Mouse (Mus musculus) limb, embryonic 14.5 days (tissue): ENCODE data around the gene Fscn3. TPM values are rescaled to one million over a fixed set of nuclear protein-coding genes. Genes with fewer than 3 reads are reported as not detected.

Source experiments
- ATAC-seq: fragments of 200-750 bp; cut with Nextera tagmentation; 2 replicates; pipeline ENCODE4 v1.8.0; 2017; ENCODE audit warnings: low read depth, moderate number of reproducible peaks, moderate TSS enrichment; ENCODE audit not compliant: low FRiP score
- DNase-seq: peaks from one replicate; pipeline ENCODE4 v3.0.0-alpha.2; 2015; ENCODE audit warnings: low spot score
- H3K27ac ChIP-seq: fragments of 300-500 bp; sonication (generic); replicated peaks from 2 replicates; pipeline ENCODE4 v1.5.1; 2014; ENCODE audit warnings: low read depth, mild to moderate bottlenecking, low read length, moderate library complexity, mixed read lengths
- H3K27me3 ChIP-seq: fragments of 300-500 bp; sonication (generic); 2 replicates; pipeline ENCODE4 v1.6.1; 2014; ENCODE audit warnings: low read length, mixed read lengths; ENCODE audit not compliant: control insufficient read depth, insufficient read depth
- H3K36me3 ChIP-seq: fragments of 300-500 bp; sonication (generic); 2 replicates; pipeline ENCODE4 v1.6.1; 2014; ENCODE audit warnings: mild to moderate bottlenecking, low read length, moderate library complexity, mixed read lengths; ENCODE audit not compliant: control insufficient read depth, insufficient read depth
- H3K4me1 ChIP-seq: fragments of 300-500 bp; sonication (generic); 2 replicates; pipeline ENCODE4 v1.6.1; 2014; ENCODE audit warnings: antibody characterized with exemption, low read length, mixed read lengths; ENCODE audit not compliant: control insufficient read depth, insufficient read depth
- H3K4me2 ChIP-seq: fragments of 300-500 bp; sonication (generic); replicated peaks from 2 replicates; pipeline ENCODE4 v1.6.1; 2014; ENCODE audit warnings: low read depth, mild to moderate bottlenecking, low read length, moderate library complexity; ENCODE audit not compliant: severe bottlenecking
- H3K4me3 ChIP-seq: fragments of 300-500 bp; sonication (generic); replicated peaks from 2 replicates; pipeline ENCODE4 v1.5.1; 2014; ENCODE audit warnings: low read length
- H3K9ac ChIP-seq: fragments of 300-500 bp; sonication (generic); 2 replicates; pipeline ENCODE4 v1.6.1; 2014; ENCODE audit warnings: mild to moderate bottlenecking, low read depth, low read length, moderate library complexity; ENCODE audit not compliant: severe bottlenecking
- H3K9me3 ChIP-seq: fragments of 300-500 bp; sonication (generic); 2 replicates; pipeline ENCODE4 v1.6.1; 2016; ENCODE audit warnings: low read length; ENCODE audit not compliant: control insufficient read depth
- POLR2A ChIP-seq: fragments of 200-500 bp; IDR thresholded peaks from 2 replicates; pipeline ENCODE4 v1.8.0; 2012; ENCODE audit warnings: inconsistent platforms, mild to moderate bottlenecking, moderate library complexity, borderline replicate concordance; ENCODE audit not compliant: insufficient read depth, insufficient read length; ENCODE audit errors: extremely low read depth
- WGBS: fragments of 180-500 bp; shearing (Covaris S2); extraction: QIAGEN DNeasy Blood & Tissue Kit; methylation state at CpG from one replicate; pipeline ENCODE4 v1.1.7; 2014; 5-methylcytosine and 5-hydroxymethylcytosine counted together
- polyA plus RNA-seq, 2 experiments: library from polyadenylated mRNA; depleted of rRNA in 1 of 2; stranded (reverse) in 1 of 2; unstranded in 1 of 2; fragments of >200 nt; fragmentation: Nextera tagmentation in 1 of 2; extraction: Ambion mirVana in 1 of 2; gene quantifications; 2 replicates each; pipeline versions ENCODE4 v1.2.1 to v1.2.3; 2012 to 2014

Gene Fscn3
- polyA plus RNA-seq, 2 experiments = 0.11 TPM; not detected in 1

- DNase-seq (no peak), ATAC-seq (no peak)
- Histone ChIP-seq H3K4me1 (no peaks in the 10 kb centered on the region), H3K9ac (no peak overlapping the region), H3K27ac (no peak overlapping the region), H3K4me3 (no peak overlapping the region), H3K4me2 (no peak overlapping the region), H3K36me3 (no peaks in the 10 kb centered on the region), H3K27me3 (no peaks in the 10 kb centered on the region), H3K9me3 (no peaks in the 10 kb centered on the region)
- WGBS = 67% methylated on average over 4 of the region's 4 CpGs
- TF ChIP-seq POLR2A = no peak
Observed at GRCm38 (mm10) chr6:28470017-28470602, 42.5 kb downstream of the Fscn3 start.

- Histone ChIP-seq H3K4me2 (no peak overlapping the region), H3K36me3 (no peaks in the 10 kb centered on the region), H3K4me1 (no peaks in the 10 kb centered on the region), H3K4me3 (no peak overlapping the region), H3K27me3 (no peaks in the 10 kb centered on the region), H3K27ac (no peak overlapping the region), H3K9me3 (no peaks in the 10 kb centered on the region), H3K9ac (no peak overlapping the region)
- DNase-seq = no peak
- no peak for TF ChIP-seq POLR2A
- ATAC-seq = no peak
- 75% methylated on average over 5 of the region's 5 CpGs for WGBS
Observed at GRCm38 (mm10) chr6:28470621-28471020, 43.0 kb downstream of the Fscn3 start.

- H3K9ac ChIP-seq = no peak overlapping the region
- H3K27me3 ChIP-seq = no peaks in the 10 kb centered on the region
- no peaks in the 10 kb centered on the region for H3K9me3 ChIP-seq
- DNase-seq = no peak
- H3K27ac ChIP-seq = no peak overlapping the region
- no peak overlapping the region for H3K4me2 ChIP-seq
- no peak for ATAC-seq
- no peaks in the 10 kb centered on the region for H3K36me3 ChIP-seq
- 88% methylated on average over 9 of the region's 9 CpGs for WGBS
- H3K4me3 ChIP-seq = no peak overlapping the region
- TF ChIP-seq POLR2A = no peak
- no peaks in the 10 kb centered on the region for H3K4me1 ChIP-seq
Observed at GRCm38 (mm10) chr6:28471284-28472035, 43.9 kb downstream of the Fscn3 start.

- TF ChIP-seq POLR2A = no peak
- Histone ChIP-seq H3K36me3 (no peaks in the 10 kb centered on the region), H3K4me1 (peaks cover 3% of the 10 kb centered on the region; the same call in 1 of the 2 replicates), H3K27ac (no peak overlapping the region), H3K27me3 (no peaks in the 10 kb centered on the region), H3K9ac (no peak overlapping the region), H3K4me3 (no peak overlapping the region), H3K9me3 (no peaks in the 10 kb centered on the region), H3K4me2 (no peak overlapping the region)
- 72% methylated on average over 4 of the region's 4 CpGs for WGBS
- DNase-seq (no peak), ATAC-seq (no peak)
Observed at GRCm38 (mm10) chr6:28474211-28474610, 46.6 kb downstream of the Fscn3 start.

GRCm38 (mm10) chr6:28474839-28475238, 47.2 kb downstream of the Fscn3 start, which contains the start of gene Snd1:
Snd1 (plus strand) TSS chr6:28475139.
- TF ChIP-seq POLR2A = no peak
- H3K9ac ChIP-seq = no peak within 1 kb of the TSS
- no peaks in the 10 kb centered on the region for H3K9me3 ChIP-seq
- no peak within 1 kb of the TSS for H3K27ac ChIP-seq
- no peak for DNase-seq
- no peaks in the 10 kb centered on the region for H3K27me3 ChIP-seq
- H3K4me3 ChIP-seq = no peak within 1 kb of the TSS
- ATAC-seq = no peak
- H3K4me2 ChIP-seq = no peak within 1 kb of the TSS
- 83% methylated on average over 5 of the region's 5 CpGs for WGBS
- H3K4me1 ChIP-seq = peaks cover 6% of the 10 kb centered on the region; the same call in 1 of the 2 replicates
- no peaks in the 10 kb centered on the region for H3K36me3 ChIP-seq
